Mouse (Mus musculus): ENCODE measurements around the gene Pop4. TPM values are rescaled to one million over a fixed set of nuclear protein-coding genes. Genes with fewer than 3 reads are reported as not detected.

Pop4 gene
- total RNA-seq, 2 experiments from 2014 or later = 2.6 to 22.2 TPM

GRCm38 (mm10) chr7:38224577-38225369 is 46.5 kb downstream of the Pop4 start:
- no peak for ATAC-seq (replicated peaks; ENCODE audit: low FRiP score, poor library complexity, severe bottlenecking)

DNA sequence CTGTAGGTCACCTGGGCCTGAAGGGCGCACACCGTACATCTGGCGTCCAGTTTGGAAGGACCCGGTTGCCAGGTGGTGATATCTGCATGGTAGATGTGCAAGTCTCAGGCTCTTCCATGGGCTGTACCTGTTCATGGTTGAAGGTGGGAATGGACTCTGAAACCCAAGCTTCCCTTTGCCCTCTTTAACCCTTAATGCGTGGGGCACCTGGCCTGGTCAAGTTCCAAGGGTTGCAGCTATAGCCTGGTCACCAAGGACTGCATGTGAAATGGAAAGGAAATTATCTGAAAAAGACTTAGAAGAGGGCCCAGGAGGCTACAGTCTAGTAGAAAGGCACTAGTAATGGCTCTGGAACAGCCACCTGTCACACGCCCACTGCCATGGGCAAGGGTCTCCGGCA is 50.4 kb downstream of the Pop4 start:
- ATAC-seq (replicated peaks; ENCODE audit: low FRiP score, poor library complexity, severe bottlenecking) = no peak

DNA sequence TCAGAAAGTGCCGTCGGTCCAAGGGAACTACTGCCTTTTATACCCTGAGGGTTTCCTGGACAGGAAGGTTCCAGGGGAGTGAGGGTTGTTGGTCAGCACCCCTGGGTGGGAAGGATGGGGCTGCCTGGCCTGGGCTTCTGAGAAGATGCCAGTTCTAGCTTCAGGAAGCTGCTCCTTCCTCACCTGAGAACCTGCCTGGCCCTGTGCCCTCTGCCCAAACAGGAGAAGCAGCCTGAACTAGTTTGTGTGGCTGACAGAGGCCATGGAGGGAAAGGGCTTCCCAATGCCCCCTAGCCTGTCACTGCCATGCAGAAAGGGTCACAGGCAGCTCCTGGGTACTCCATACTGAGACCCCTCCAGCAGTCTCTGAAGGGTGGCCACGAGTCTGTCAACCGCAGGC is 51.7 kb downstream of the Pop4 start:
- ATAC-seq (replicated peaks; ENCODE audit: low FRiP score, poor library complexity, severe bottlenecking) = no peak

GRCm38 (mm10) chr7:38218631-38219367 is 52.4 kb downstream of the Pop4 start:
- ATAC-seq (replicated peaks; ENCODE audit: low FRiP score, poor library complexity, severe bottlenecking) = no peak

GRCm38 (mm10) chr7:38217417-38218171 is 53.6 kb downstream of the Pop4 start:
- no peak for ATAC-seq (replicated peaks; ENCODE audit: low FRiP score, poor library complexity, severe bottlenecking)

DNA sequence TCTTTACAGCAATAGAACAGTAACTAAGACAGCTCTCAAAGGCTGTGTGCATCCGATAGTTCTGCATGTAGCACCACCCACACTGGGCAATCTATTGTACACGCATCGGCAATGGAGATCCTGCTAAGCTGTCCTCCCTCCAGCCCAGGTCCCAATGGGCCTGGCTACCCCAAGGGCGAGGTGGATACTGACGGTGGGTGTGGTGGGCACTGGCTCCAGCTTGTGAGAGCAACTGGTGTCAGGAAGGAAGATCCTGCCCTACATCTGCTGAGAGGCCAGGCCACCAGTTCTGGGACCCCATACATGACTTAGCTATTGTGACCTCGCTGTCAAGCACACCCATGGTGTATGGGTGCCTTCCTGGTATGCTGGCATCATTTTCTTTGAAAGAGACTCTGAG is 55.5 kb downstream of the Pop4 start:
- no peak for ATAC-seq (replicated peaks; ENCODE audit: low FRiP score, poor library complexity, severe bottlenecking)

DNA sequence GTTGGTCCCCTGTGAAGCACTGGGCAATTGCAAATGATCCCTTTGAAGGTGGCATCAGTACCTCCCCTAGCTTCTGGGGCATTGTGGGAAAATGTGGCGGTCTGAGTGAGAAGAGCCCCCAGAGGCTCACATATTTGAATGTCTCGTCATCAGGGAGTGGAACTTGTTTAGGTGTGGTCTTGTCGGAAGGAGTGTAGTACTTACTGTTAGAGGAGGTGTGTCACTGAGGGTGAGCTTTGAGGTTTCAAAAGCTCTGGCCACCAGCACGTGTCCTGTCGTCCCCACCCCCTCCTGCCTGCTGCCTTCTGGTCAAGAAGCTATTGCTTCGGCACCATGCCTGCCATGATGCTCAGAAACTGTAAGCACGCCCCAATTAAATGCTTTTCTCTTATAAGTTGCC is 55.9 kb downstream of the Pop4 start:
- no peak for ATAC-seq (replicated peaks; ENCODE audit: low FRiP score, poor library complexity, severe bottlenecking)

DNA sequence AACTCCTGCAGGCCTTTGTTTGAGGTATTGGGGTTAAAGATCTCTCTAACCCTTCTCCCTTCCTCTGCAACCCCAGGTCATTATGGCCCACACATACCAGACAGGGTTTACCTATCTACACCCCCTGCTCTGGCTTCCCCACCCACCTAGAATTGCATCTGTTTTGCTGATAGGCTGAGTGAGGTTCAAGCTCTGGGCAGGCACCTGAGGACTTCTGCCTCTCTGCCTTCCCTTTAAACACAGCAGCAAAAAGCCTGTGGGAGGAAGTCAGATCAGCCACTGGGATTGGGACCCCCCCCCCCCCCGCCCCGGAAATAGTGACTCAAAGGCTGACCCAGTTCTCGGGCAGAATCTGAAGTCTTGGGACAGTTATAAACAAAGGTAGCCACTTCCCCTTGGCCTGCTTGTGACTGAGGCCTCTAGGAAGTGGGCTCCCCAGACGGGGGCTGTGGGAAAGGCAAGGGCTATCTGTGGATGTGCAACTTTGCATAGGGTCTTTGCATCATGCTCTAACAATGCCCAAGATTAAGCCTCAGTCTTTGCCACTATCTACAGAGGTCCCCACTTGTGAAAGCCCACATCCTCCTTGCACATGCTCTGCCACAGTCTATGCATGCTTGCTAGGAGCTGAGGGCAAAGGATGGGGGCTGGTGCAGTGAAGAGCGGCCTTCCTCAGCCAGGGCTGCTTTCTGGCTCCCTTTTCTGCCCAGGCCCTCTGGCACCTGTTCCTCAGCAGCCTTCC is 56.6 kb downstream of the Pop4 start:
- no peak for ATAC-seq (replicated peaks; ENCODE audit: low FRiP score, poor library complexity, severe bottlenecking)

DNA sequence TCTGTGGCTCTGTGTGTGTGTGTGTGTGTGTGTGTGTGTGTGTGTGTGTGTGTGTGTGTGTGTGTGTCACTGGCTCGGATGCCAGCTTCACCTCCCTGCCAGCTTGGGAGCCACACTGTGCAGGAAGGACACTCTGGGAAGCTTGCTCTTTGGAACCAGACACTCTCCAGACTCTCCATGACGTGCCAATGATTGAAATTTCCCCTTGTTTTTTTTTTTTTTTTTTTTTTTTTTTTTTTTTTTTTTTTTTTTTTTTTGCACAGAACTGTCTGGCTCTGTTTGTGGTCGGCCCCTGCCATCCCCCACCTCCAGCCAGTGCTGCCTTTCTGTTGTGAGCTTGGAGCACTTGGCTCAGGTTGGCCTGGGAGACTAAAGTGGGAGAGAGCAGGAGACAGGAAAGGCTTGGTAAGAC is 58.6 kb downstream of the Pop4 start:
- ATAC-seq (replicated peaks; ENCODE audit: low FRiP score, poor library complexity, severe bottlenecking) = no peak

Other genes starting within 250 kb of the Pop4 start
- 10.1 TPM in 2 replicates for gene Uri1, start 247.9 kb downstream of the Pop4 start, total RNA-seq (2015; ENCODE audit: low replicate concordance)
- gene Uri1, start 247.9 kb downstream of the Pop4 start, total RNA-seq (2017; ENCODE audit: low replicate concordance) = 18.2 and 18.8 TPM in 2 replicates
- 131 and 148 TPM in 2 replicates for gene Ccne1, start 163.9 kb downstream of the Pop4 start, total RNA-seq (2015; ENCODE audit: low replicate concordance)
- 180 and 187 TPM in 2 replicates for gene Ccne1, start 163.9 kb downstream of the Pop4 start, total RNA-seq (2017; ENCODE audit: low replicate concordance)
- gene 1600014C10Rik, start 88.2 kb downstream of the Pop4 start, total RNA-seq (2015; ENCODE audit: low replicate concordance) = 2.9 and 3.2 TPM in 2 replicates
- gene 1600014C10Rik, start 88.2 kb downstream of the Pop4 start, total RNA-seq (2017; ENCODE audit: low replicate concordance) = 3.3 and 3.6 TPM in 2 replicates
- not detected in 2 replicates for gene Plekhf1, start 43.4 kb downstream of the Pop4 start, total RNA-seq (2015; ENCODE audit: low replicate concordance)
- gene Plekhf1, start 43.4 kb downstream of the Pop4 start, total RNA-seq (2017; ENCODE audit: low replicate concordance) = 0.13 TPM in 1 of 2 replicates, not detected in the other

All from erythroid progenitor cell, adult 5-6 weeks (primary cell).